Comparison of ENCODE assay signal across 15 mouse cellular contexts in the genomic region with DNA sequence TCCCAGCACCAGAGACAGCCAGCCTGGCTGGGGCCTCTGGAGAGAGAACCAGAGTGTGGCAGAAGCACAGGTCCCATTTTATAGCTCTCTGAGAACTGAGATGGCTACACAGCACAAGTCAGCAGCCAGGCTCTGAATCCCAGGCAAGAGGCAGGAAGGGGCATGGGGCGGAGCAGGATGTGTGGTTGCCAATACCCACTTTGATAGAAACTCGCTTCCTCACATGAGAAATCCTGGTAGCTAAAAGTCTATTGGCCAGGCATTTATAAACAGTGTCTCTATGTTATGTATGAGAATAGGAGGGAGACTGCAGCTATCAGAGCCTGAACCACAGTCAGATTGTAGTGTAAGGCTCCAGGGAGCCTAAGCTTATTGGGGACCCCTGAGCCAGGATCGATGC. TPM values are rescaled to one million over a fixed set of nuclear protein-coding genes. Genes with fewer than 3 reads are reported as not detected.
DNase-seq lines count a peak whose midpoint lies in the region; ATAC-seq lines count a peak whose summit lies in the region.
"Had no signal": no experiment of that assay in that cellular context is flagged by ENCODE, and none has a peak within 500 bp of the region (broad histone marks: within the 10 kb centered on the region; RNA-seq: fewer than 3 reads in every experiment).

No protein-coding gene starts in this region.

- DNase-seq in lung, postnatal 36 days = peak; percentile 33
- DNase-seq in lung, adult 18-20 months = no peak
- peak; percentile 66 for DNase-seq in T-cell, adult 2 months (ENCODE audit: low spot score)
- peak; percentile 42 for DNase-seq in thymus, postnatal 4 days
- no peak for DNase-seq in kidney, adult 9 months
- no peak for DNase-seq in embryo, embryonic 11 days
- DNase-seq: cerebellum, adult 9-10 months; heart, postnatal 4 days; left cerebral cortex, postnatal 4 days; lung, embryonic 14.5 days; right cerebral cortex, postnatal 14 days had no signal

- ATAC-seq in megakaryocyte, adult 5-6 weeks (ENCODE audit: poor library complexity, severe bottlenecking) = peak; percentile 53
- no peak for ATAC-seq in erythroid progenitor cell, adult 5-6 weeks (replicated peaks; ENCODE audit: low FRiP score, poor library complexity, severe bottlenecking)
- ATAC-seq: forebrain, embryonic 14.5 days had no signal

RNA-seq across cellular contexts. Expression of gene 2410137M14Rik, which starts 8.2 kb away (rescaled TPM):
- total RNA-seq in megakaryocyte, adult 5-6 weeks (2015) = not detected in 2 replicates
- not detected in 2 replicates for total RNA-seq in megakaryocyte, adult 5-6 weeks (2017)
- not detected in 2 replicates for total RNA-seq in erythroid progenitor cell, adult 5-6 weeks (2015; ENCODE audit: low replicate concordance)
- not detected in 2 replicates for total RNA-seq in erythroid progenitor cell, adult 5-6 weeks (2017; ENCODE audit: low replicate concordance)
- total RNA-seq: heart, postnatal 4 days; liver, adult 2 months had no signal

RNA-seq across cellular contexts. Expression of gene Znrd1as, which starts 14.4 kb away (rescaled TPM):
- total RNA-seq in megakaryocyte, adult 5-6 weeks (2015) = 2.2 and 4.3 TPM in 2 replicates
- 5.7 and 6.5 TPM in 2 replicates for total RNA-seq in megakaryocyte, adult 5-6 weeks (2017)
- 9.6 TPM in 1 of 2 replicates, not detected in the other for total RNA-seq in erythroid progenitor cell, adult 5-6 weeks (2015; ENCODE audit: low replicate concordance)
- total RNA-seq in erythroid progenitor cell, adult 5-6 weeks (2017; ENCODE audit: low replicate concordance) = 9.8 TPM in 1 of 2 replicates, not detected in the other

RNA-seq across cellular contexts. Expression of gene Znrd1, which starts 14.4 kb away (rescaled TPM):
- 85.1 and 90.6 TPM in 2 replicates for total RNA-seq in megakaryocyte, adult 5-6 weeks (2015)
- total RNA-seq in megakaryocyte, adult 5-6 weeks (2017) = 22.5 and 32.0 TPM in 2 replicates
- total RNA-seq in erythroid progenitor cell, adult 5-6 weeks (2015; ENCODE audit: low replicate concordance) = 6.7 and 32.4 TPM in 2 replicates
- 4.4 TPM in 1 of 2 replicates, not detected in the other for total RNA-seq in erythroid progenitor cell, adult 5-6 weeks (2017; ENCODE audit: low replicate concordance)

RNA-seq across cellular contexts. Expression of gene H2-M5, which starts 16.5 kb away (rescaled TPM):
- total RNA-seq in megakaryocyte, adult 5-6 weeks (2015) = 0.23 TPM in 1 of 2 replicates, not detected in the other
- total RNA-seq in megakaryocyte, adult 5-6 weeks (2017) = not detected in 2 replicates
- total RNA-seq in erythroid progenitor cell, adult 5-6 weeks (2015; ENCODE audit: low replicate concordance) = not detected in 2 replicates
- total RNA-seq in erythroid progenitor cell, adult 5-6 weeks (2017; ENCODE audit: low replicate concordance) = not detected in 2 replicates
- total RNA-seq: liver, adult 2 months had no signal

RNA-seq across cellular contexts. Expression of gene Ppp1r11, which starts 21.2 kb away (rescaled TPM):
- 61.1 and 68.5 TPM in 2 replicates for total RNA-seq in megakaryocyte, adult 5-6 weeks (2015)
- 58.5 and 63.3 TPM in 2 replicates for total RNA-seq in megakaryocyte, adult 5-6 weeks (2017)
- 8.6 and 24.3 TPM in 2 replicates for total RNA-seq in erythroid progenitor cell, adult 5-6 weeks (2015; ENCODE audit: low replicate concordance)
- total RNA-seq in erythroid progenitor cell, adult 5-6 weeks (2017; ENCODE audit: low replicate concordance) = 2.2 and 10.8 TPM in 2 replicates

Comparison
In these comparisons a context has a peak if more than half of its experiments do, and no peak if none do; other contexts are left out.
1. DNase-seq: peak in lung, postnatal 36 days (single experiment), T-cell, adult 2 months (single experiment) and thymus, postnatal 4 days (single experiment); none in lung, adult 18-20 months (0 of 2), kidney, adult 9 months (single experiment) and embryo, embryonic 11 days (single experiment).